Mouse (Mus musculus): ENCODE results near the gene Alkbh5. TPM values are rescaled to one million over a fixed set of nuclear protein-coding genes. Genes with fewer than 3 reads are reported as not detected.

The Alkbh5 gene
- total RNA-seq (2021), result 10 to 100 TPM; 52.0 to 56.6 TPM
- long read RNA-seq, experiment 1, full-length matches to known transcripts, result 53 of 57 reads
- long read RNA-seq, experiment 1, partial matches to known transcripts, result 0 of 57 reads
- long read RNA-seq, experiment 1, other reads (novel, unspliced or antisense), result 4 of 57 reads
- long read RNA-seq, experiment 2, full-length matches to known transcripts, result 49 of 51 reads
- long read RNA-seq, experiment 2, partial matches to known transcripts, result 0 of 51 reads
- long read RNA-seq, experiment 2, other reads (novel, unspliced or antisense), result 2 of 51 reads

GRCm38 (mm10) chr11:60536180-60536858 lies at the start of gene Alkbh5:
Gene Alkbh5, plus strand, starts transcription at chr11:60536381.
- peak within 1 kb of the TSS; percentile 97 for H3K27ac ChIP-seq
- DNase-seq (ENCODE audit: low spot score in 2 of 2), result peak; percentile 17 to 20
- H3K4me3 ChIP-seq, result peak within 1 kb of the TSS; percentile 77
- no peak for TF ChIP-seq CTCF (conservative IDR thresholded peaks at IDR 0.05)

DNA sequence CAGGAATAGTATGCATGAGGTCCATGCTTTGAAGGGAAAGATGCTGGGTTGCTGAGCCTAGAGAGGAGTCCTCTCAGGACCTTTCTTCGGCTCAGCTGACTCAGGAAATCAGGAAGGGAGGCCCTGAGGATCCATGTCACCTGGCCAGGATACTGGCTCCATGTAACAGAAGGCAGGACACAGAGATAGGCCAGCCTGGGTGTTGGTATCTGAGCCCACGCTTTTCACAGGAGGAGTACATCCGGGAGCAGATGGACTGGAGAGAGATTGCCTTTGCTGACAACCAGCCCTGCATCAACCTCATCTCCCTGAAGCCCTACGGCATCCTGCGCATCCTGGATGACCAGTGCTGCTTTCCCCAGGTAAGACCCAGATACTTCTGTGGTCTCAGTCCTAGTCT lies 43.5 kb upstream of the Alkbh5 start:
- no peak for TF ChIP-seq CTCF (conservative IDR thresholded peaks at IDR 0.05)
- no peak overlapping the region for H3K4me3 ChIP-seq
- DNase-seq (ENCODE audit: low spot score in 2 of 2), result no peak
- H3K27ac ChIP-seq, result no peak overlapping the region

DNA sequence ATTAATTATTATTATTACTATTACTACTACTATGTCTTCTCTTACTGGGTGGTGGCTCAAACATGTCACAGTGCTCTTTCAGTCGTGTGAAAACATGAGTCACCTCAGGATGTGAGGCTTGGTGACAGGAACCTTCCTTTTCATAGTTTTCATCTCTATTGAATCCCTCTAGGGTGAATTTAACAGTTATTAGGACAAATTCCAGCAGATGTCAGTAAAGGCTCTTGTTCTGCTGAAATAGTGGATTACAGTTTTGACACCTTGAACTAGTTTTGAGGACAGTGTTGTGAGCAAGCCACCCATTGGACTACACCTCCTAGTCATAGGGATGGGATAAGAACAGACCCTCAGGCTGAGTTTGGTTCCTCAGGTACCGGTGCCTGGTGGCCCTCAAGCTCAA lies 40.5 kb upstream of the Alkbh5 start:
- no peak overlapping the region for H3K27ac ChIP-seq
- no peak overlapping the region for H3K4me3 ChIP-seq
- DNase-seq (ENCODE audit: low spot score in 2 of 2), result no peak
- peak; percentile 58 for TF ChIP-seq CTCF (conservative IDR thresholded peaks at IDR 0.05)

DNA sequence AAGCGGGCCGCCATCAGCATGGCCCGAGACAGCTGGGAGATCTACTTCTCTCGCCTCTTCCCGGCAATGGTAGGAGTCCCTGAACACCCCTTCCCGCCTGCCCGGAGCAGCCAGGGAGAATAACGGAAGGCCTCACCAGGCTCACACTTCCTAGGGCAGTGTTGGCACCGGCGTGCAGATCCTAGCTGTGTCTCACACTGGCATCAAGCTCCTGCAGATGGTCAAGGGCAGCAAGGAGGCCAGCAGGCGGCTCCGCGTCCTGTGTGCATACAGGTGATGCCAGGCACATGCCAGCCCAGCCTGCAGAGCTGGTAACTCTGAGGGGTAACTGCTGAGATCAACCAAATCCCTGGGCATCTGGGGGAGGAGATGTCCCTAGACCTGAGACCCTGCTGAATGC lies 28.9 kb upstream of the Alkbh5 start:
- Histone ChIP-seq H3K4me3 (no peak overlapping the region), H3K27ac (no peak overlapping the region)
- DNase-seq (ENCODE audit: low spot score in 2 of 2), result no peak
- no peak for TF ChIP-seq CTCF (conservative IDR thresholded peaks at IDR 0.05)

DNA sequence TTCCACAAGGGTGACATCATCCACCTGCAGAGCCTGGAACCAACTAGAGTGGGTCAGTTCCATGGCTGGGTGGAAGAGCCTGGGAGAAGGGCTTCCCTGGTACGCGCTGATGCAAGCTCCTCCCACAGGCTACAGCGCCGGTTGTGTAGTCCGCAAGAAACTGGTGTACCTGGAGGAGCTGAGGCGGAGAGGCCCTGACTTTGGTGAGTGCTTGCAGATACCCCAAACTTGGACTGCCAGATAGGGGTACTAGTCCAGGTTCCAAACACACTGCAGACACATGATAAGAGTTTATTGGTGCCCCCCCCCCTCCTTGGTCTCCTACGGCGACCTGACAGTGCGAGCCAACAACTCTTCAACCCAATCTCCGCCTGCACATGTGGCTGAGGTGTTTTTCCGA lies 27.2 kb upstream of the Alkbh5 start:
- no peak for DNase-seq (ENCODE audit: low spot score in 2 of 2)
- Histone ChIP-seq H3K27ac (no peak overlapping the region), H3K4me3 (peak overlapping the region; percentile 37; the same call in 1 of the 2 replicates)
- TF ChIP-seq CTCF (conservative IDR thresholded peaks at IDR 0.05), result no peak

- Histone ChIP-seq H3K4me3 (peak overlapping the region; percentile 37; the same call in 1 of the 2 replicates), H3K27ac (no peak overlapping the region)
- TF ChIP-seq CTCF (conservative IDR thresholded peaks at IDR 0.05), result no peak
- DNase-seq (ENCODE audit: low spot score in 2 of 2), result no peak
Observed at GRCm38 (mm10) chr11:60509500-60509899, 26.7 kb upstream of the Alkbh5 start.

- DNase-seq (ENCODE audit: low spot score in 2 of 2), result no peak
- Histone ChIP-seq H3K27ac (no peak overlapping the region), H3K4me3 (no peak overlapping the region)
- TF ChIP-seq CTCF (conservative IDR thresholded peaks at IDR 0.05), result no peak
Observed at GRCm38 (mm10) chr11:60511893-60512292, 24.3 kb upstream of the Alkbh5 start.

GRCm38 (mm10) chr11:60512520-60512919 lies 23.7 kb upstream of the Alkbh5 start:
- H3K4me3 ChIP-seq, result no peak overlapping the region
- H3K27ac ChIP-seq, result no peak overlapping the region
- TF ChIP-seq CTCF (conservative IDR thresholded peaks at IDR 0.05), result peak; percentile 61
- no peak for DNase-seq (ENCODE audit: low spot score in 2 of 2)

GRCm38 (mm10) chr11:60514941-60515340 lies 21.2 kb upstream of the Alkbh5 start:
- no peak overlapping the region for H3K4me3 ChIP-seq
- no peak overlapping the region for H3K27ac ChIP-seq
- no peak for DNase-seq (ENCODE audit: low spot score in 2 of 2)
- no peak for TF ChIP-seq CTCF (conservative IDR thresholded peaks at IDR 0.05)

DNA sequence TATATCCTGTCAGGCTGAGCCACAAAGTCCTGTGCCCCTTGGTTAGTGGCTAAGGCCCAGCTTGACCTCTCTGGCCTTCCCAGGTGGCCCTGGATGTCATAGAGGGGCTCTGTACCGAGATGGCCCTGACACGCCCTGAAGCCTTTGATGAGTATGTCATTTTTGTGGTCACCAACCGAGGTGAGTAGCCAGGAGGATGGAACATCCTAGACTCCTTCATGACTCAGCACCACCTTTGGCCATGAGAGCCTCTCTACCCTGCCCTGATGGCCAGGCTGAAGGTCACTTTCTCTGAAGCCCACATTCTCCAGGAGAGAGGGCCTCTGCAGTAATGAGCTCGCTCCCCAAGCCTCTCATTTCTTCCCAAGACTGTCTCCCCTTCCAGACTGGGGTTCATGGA lies 17.9 kb upstream of the Alkbh5 start:
- no peak for TF ChIP-seq CTCF (conservative IDR thresholded peaks at IDR 0.05)
- H3K4me3 ChIP-seq, result no peak overlapping the region
- DNase-seq (ENCODE audit: low spot score in 2 of 2), result no peak
- H3K27ac ChIP-seq, result no peak overlapping the region

DNA sequence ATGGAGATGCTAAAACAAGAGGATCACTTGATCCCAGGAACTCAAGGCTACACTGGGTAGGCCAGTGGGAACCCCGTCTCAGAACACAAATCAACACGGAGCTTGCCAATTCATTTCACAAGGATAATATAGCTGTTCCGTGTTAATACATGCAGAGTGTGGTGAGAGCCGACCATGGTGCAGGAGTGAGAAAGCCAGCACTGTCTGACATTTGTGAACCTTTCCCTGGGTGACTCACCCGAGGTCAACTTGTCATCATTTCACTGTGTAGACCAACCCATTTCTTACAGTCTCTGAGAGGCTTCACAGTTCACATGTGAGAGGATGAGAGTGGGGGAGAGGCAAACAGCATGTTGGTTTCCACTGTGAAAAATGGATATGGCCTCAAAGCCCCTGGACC lies 14.2 kb upstream of the Alkbh5 start:
- DNase-seq (ENCODE audit: low spot score in 2 of 2), result no peak
- Histone ChIP-seq H3K27ac (no peak overlapping the region), H3K4me3 (no peak overlapping the region)
- no peak for TF ChIP-seq CTCF (conservative IDR thresholded peaks at IDR 0.05)

- no peak for TF ChIP-seq CTCF (conservative IDR thresholded peaks at IDR 0.05)
Observed at GRCm38 (mm10) chr11:60522661-60523365, 13.4 kb upstream of the Alkbh5 start.

DNA sequence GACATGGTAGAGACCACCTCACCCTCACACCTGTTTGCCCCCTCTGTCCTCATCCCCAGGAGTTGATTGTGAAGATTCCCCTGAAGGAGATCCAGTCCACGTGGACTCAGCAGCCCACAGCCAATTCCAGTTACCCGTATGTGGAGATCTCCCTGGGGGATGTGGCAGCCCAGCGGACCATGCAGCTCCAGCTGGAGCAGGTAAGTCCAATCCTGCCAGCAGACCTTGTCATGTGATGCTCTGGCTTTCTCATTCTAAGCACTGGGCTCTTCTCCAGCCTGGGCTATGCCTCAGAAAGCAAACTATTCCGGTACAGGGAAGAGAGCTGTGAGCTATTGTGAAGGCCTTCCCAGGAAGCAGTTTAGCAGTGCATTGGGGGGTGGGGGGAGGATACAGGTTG lies 9.7 kb upstream of the Alkbh5 start:
- no peak overlapping the region for H3K27ac ChIP-seq
- H3K4me3 ChIP-seq, result no peak overlapping the region
- TF ChIP-seq CTCF (conservative IDR thresholded peaks at IDR 0.05), result no peak
- DNase-seq (ENCODE audit: low spot score in 2 of 2), result no peak

More at GRCm38 (mm10) chr11:60522661-60523365, 13.4 kb upstream of the Alkbh5 start:
- Histone ChIP-seq H3K27ac (no peak overlapping the region), H3K4me3 (no peak overlapping the region)
- no peak for DNase-seq (ENCODE audit: low spot score in 2 of 2)

Measured in layer of hippocampus, adult 2 months (tissue).